Mouse (Mus musculus): Measurements from ENCODE around the gene Pdik1l. TPM values are rescaled to one million over a fixed set of nuclear protein-coding genes. Genes with fewer than 3 reads are reported as not detected.

Pdik1l gene
- total RNA-seq (2018; cell fraction: chromatin; rRNA removed) = 10 to 100 TPM in 17 of 26 experiments, 1 to 10 TPM in 9; 1.8 to 58.6 (median 14.4) TPM
- 10 to 100 TPM in 13 of 26 experiments, 1 to 10 TPM in 13; 3.0 to 13.2 (median 9.7) TPM for total RNA-seq (2018; cell fraction: cytosol; rRNA removed)
- total RNA-seq (2018; cell fraction: nucleus; rRNA removed) = 10 to 100 TPM in 13 of 26 experiments, 1 to 10 TPM in 13; 2.6 to 30.8 (median 9.6) TPM
- polyA plus RNA-seq (2018) = 8.8 to 8.9 TPM (median 8.9 TPM) in 3 replicates

- under 1% methylated on average over 32 of the region's 43 CpGs for WGBS (ENCODE audit: missing documents)
- peaks cover 29% of the 10 kb centered on the region for H3K79me2 ChIP-seq (ENCODE audit: inconsistent target)
- peaks cover 16% of the 10 kb centered on the region; the same call in 1 of the 2 replicates for H3K36me3 ChIP-seq (ENCODE audit: inconsistent target)
- peak within 1 kb of the TSS; percentile 62 for H3K27ac ChIP-seq
- peak within 1 kb of the TSS; percentile 80 for H3K4me3 ChIP-seq (ENCODE audit: inconsistent target)
Observed at GRCm38 (mm10) chr4:134287575-134288025, at the start of gene Pdik1l. Pdik1l (minus strand) TSS chr4:134287895.

DNA sequence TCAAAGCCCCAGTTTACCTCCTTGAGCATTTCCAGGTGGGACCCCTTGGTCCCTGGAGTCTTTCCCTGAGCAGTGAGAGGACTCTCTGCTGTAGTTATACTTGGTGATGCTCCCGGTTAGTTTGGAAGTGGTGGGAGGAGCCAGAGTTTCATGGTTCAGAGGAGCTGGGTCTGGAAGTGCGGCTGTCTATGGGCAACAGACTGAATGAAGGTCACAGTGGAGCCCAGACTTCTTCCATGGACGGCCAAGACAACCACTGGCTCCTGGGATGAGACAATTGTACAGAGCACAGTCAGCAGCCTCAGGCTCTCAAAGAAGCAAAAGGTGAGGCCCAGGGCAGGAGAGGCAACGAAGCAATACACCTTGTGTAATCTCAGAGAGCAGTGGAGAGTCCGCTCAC, 42.6 kb upstream of the Pdik1l start:
- no peak overlapping the region for H3K4me3 ChIP-seq (ENCODE audit: inconsistent target)
- 87% methylated on average over 5 of the region's 5 CpGs for WGBS (ENCODE audit: missing documents)
- H3K27ac ChIP-seq = no peak overlapping the region
- H3K36me3 ChIP-seq (ENCODE audit: inconsistent target) = no peaks in the 10 kb centered on the region
- no peaks in the 10 kb centered on the region for H3K79me2 ChIP-seq (ENCODE audit: inconsistent target)

- H3K36me3 ChIP-seq (ENCODE audit: inconsistent target) = no peaks in the 10 kb centered on the region
- no peak overlapping the region for H3K4me3 ChIP-seq (ENCODE audit: inconsistent target)
- WGBS (ENCODE audit: missing documents) = 83% methylated on average over 8 of the region's 8 CpGs
- no peaks in the 10 kb centered on the region for H3K79me2 ChIP-seq (ENCODE audit: inconsistent target)
- no peak overlapping the region for H3K27ac ChIP-seq
Observed at GRCm38 (mm10) chr4:134328832-134329231, 41.1 kb upstream of the Pdik1l start.

DNA sequence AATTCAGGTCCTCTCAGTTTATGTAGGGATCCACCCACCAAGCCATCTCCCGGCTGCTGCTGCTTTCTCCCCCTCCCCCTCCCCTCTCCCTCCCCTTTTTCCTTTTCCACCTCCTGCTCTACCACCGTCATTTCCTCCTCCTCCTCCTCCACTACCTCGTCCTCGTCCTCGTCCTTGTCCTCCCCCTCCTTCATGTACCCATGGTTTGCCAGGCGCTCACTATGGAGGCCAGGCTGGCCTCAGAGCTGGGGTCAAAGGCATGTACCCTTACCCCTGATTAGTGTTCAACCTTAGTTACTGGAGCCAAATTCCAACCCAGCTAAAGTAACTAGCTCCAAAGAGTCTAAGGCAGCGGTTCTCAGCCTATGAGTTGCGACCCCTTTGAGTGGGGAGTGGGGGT, 40.5 kb upstream of the Pdik1l start:
- WGBS (ENCODE audit: missing documents) = 53% methylated on average over 7 of the region's 8 CpGs
- no peak overlapping the region for H3K4me3 ChIP-seq (ENCODE audit: inconsistent target)
- H3K79me2 ChIP-seq (ENCODE audit: inconsistent target) = no peaks in the 10 kb centered on the region
- H3K27ac ChIP-seq = no peak overlapping the region
- no peaks in the 10 kb centered on the region for H3K36me3 ChIP-seq (ENCODE audit: inconsistent target)

GRCm38 (mm10) chr4:134326859-134327530, 39.3 kb upstream of the Pdik1l start:
- Histone ChIP-seq H3K27ac (no peak overlapping the region), H3K79me2 (ENCODE audit: inconsistent target) (no peaks in the 10 kb centered on the region), H3K4me3 (ENCODE audit: inconsistent target) (no peak overlapping the region), H3K36me3 (ENCODE audit: inconsistent target) (no peaks in the 10 kb centered on the region)
- 89% methylated on average over 5 of the region's 5 CpGs for WGBS (ENCODE audit: missing documents)

DNA sequence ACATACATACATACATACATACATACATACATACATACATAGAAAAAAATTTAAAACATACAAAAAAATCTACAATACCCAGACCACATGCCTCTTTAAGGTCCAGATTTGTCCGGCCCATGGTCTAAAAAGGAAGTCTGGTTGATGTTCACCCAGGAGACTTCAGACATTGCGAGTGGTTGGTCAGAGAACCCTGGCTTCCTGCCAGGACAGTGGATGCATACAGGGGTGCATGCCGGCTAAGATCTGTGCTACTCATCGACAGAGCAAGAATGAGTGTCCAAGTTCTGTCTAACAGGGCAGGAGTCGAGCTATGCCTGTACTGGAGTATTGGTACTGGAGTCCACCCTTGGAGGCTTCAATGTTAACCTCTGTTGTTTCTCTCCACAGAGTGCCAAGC, 37.0 kb upstream of the Pdik1l start:
- no peaks in the 10 kb centered on the region for H3K36me3 ChIP-seq (ENCODE audit: inconsistent target)
- no peak overlapping the region for H3K27ac ChIP-seq
- 36% methylated on average over 5 of the region's 5 CpGs for WGBS (ENCODE audit: missing documents)
- no peaks in the 10 kb centered on the region for H3K79me2 ChIP-seq (ENCODE audit: inconsistent target)
- no peak overlapping the region for H3K4me3 ChIP-seq (ENCODE audit: inconsistent target)

DNA sequence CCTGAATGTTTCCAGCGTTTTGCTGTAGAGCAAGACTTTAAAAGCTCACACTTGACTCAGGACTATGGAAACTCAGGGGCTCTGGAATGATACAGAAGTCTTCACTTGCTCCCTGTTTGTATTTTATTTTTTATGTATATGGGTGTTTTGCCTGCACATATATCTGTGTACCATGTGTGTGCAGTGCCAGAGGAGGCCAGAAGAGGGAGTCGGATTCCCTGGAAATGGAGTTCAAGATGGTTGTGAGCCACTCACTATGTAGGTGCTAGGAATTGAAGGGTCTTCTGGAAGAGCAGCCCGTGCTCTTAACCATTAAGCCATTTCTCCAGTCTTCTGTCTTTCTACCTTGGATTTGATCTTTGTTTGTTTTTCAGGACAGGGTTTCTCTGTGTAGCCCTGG, 33.8 kb upstream of the Pdik1l start:
- no peak overlapping the region for H3K27ac ChIP-seq
- H3K4me3 ChIP-seq (ENCODE audit: inconsistent target) = no peak overlapping the region
- 74% methylated on average over 3 of the region's 3 CpGs for WGBS (ENCODE audit: missing documents)
- no peaks in the 10 kb centered on the region for H3K79me2 ChIP-seq (ENCODE audit: inconsistent target)
- no peaks in the 10 kb centered on the region for H3K36me3 ChIP-seq (ENCODE audit: inconsistent target)

DNA sequence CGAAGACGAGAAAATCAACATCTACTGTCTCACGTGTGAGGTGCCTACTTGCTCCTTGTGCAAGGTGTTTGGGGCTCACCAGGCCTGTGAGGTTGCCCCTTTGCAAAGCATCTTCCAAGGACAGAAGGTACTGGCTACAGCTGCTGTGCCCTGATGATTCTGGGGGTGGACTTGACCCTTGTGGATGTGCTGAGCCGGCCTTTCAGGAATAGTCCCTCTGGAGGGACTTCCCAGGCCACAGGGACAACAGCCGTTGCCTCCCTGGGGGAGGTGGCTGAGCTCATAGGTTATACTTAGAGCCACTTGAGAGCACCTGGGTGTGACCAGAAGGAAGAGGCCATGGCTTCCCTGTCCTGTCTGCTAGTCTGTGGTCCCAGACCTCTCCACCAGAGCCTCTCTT, 32.0 kb upstream of the Pdik1l start:
- Histone ChIP-seq H3K4me3 (ENCODE audit: inconsistent target) (no peak overlapping the region), H3K36me3 (ENCODE audit: inconsistent target) (no peaks in the 10 kb centered on the region), H3K27ac (no peak overlapping the region), H3K79me2 (ENCODE audit: inconsistent target) (no peaks in the 10 kb centered on the region)
- WGBS (ENCODE audit: missing documents) = 94% methylated on average over 5 of the region's 5 CpGs

DNA sequence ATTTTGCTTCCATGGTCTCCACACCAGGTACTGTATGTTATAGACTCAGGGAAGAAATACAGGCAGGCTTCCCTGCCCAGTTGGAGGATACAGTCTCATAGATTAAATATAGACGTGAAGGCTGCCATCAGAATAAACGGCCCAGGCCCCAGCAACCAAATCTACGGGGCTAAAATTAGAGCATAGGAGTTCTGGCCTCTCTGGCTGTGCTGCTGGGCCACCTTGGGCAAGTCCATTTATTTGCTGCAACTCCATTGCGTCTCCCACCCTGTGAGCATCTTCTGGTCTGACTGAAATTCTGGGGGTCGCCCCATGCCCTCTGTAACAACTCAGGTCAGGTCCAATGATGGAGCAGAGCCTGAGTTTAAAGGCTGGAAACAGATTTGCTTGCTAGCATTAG, 31.4 kb upstream of the Pdik1l start:
- no peak overlapping the region for H3K27ac ChIP-seq
- no peaks in the 10 kb centered on the region for H3K36me3 ChIP-seq (ENCODE audit: inconsistent target)
- no peak overlapping the region for H3K4me3 ChIP-seq (ENCODE audit: inconsistent target)
- 93% methylated on average over 5 of the region's 5 CpGs for WGBS (ENCODE audit: missing documents)
- no peaks in the 10 kb centered on the region for H3K79me2 ChIP-seq (ENCODE audit: inconsistent target)

GRCm38 (mm10) chr4:134316390-134316789, 28.7 kb upstream of the Pdik1l start:
- H3K4me3 ChIP-seq (ENCODE audit: inconsistent target) = no peak overlapping the region
- H3K36me3 ChIP-seq (ENCODE audit: inconsistent target) = no peaks in the 10 kb centered on the region
- 60% methylated on average over 14 of the region's 16 CpGs for WGBS (ENCODE audit: missing documents)
- H3K27ac ChIP-seq = no peak overlapping the region
- H3K79me2 ChIP-seq (ENCODE audit: inconsistent target) = no peaks in the 10 kb centered on the region

DNA sequence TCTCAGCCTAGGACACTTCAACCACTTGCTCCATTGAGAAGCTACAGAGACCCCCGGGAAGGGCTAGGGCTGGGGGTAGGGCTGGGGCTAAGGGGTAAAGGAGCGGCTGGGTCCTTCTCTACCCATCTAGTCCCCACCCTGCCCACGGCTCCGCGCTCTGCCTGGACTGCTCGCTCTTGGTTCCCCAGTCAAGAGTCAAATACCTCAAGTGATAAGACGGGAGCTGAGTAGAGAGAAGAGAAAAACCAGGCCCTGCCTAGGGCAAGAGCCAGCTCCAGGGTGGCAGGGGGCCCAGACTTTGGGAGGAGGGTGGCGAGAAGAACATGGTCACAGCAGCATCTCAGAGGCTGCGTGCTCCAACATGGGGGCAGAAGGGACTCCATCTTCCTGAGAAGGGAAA, 27.8 kb upstream of the Pdik1l start:
- 100% methylated on average over 2 of the region's 9 CpGs for WGBS (ENCODE audit: missing documents)
- Histone ChIP-seq H3K79me2 (ENCODE audit: inconsistent target) (no peaks in the 10 kb centered on the region), H3K27ac (no peak overlapping the region), H3K4me3 (ENCODE audit: inconsistent target) (no peak overlapping the region), H3K36me3 (ENCODE audit: inconsistent target) (no peaks in the 10 kb centered on the region)

DNA sequence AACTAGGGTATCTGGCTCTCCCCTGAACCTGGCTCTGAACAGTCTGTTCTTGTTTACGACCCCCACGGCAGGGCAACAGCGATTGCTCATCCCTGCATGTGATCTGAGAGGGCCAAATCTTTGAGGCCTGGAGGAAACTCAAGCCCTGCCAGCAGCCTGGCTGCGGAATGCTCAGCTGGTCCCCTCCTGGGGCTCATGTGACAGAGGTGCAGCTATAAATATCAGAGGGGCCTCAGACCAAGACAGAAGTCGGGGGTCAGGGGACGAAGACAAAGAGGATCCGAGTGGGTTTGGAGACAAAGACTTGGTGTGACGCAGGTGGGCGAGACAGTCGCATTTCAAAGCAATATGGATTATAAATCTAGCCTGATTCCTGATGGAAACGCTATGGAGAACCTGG, 27.2 kb upstream of the Pdik1l start, which contains the start of gene Trim63:
TSS of gene Trim63 (plus strand) at position 245 of the 400 bp plus-strand sequence.
- H3K79me2 ChIP-seq (ENCODE audit: inconsistent target) = no peaks in the 10 kb centered on the region
- WGBS (ENCODE audit: missing documents) = 78% methylated on average over 10 of the region's 11 CpGs
- no peak within 1 kb of the TSS for H3K27ac ChIP-seq
- H3K36me3 ChIP-seq (ENCODE audit: inconsistent target) = no peaks in the 10 kb centered on the region
- H3K4me3 ChIP-seq (ENCODE audit: inconsistent target) = no peak within 1 kb of the TSS

- 98% methylated on average over 4 of the region's 4 CpGs for WGBS (ENCODE audit: missing documents)
- Histone ChIP-seq H3K79me2 (ENCODE audit: inconsistent target) (no peaks in the 10 kb centered on the region), H3K36me3 (ENCODE audit: inconsistent target) (no peaks in the 10 kb centered on the region), H3K4me3 (ENCODE audit: inconsistent target) (no peak overlapping the region), H3K27ac (no peak overlapping the region)
Observed at GRCm38 (mm10) chr4:134314081-134314655, 26.5 kb upstream of the Pdik1l start.

GRCm38 (mm10) chr4:134312901-134313300, 25.2 kb upstream of the Pdik1l start:
- H3K27ac ChIP-seq = no peak overlapping the region
- 78% methylated on average over 6 of the region's 6 CpGs for WGBS (ENCODE audit: missing documents)
- H3K36me3 ChIP-seq (ENCODE audit: inconsistent target) = no peaks in the 10 kb centered on the region
- no peaks in the 10 kb centered on the region for H3K79me2 ChIP-seq (ENCODE audit: inconsistent target)
- no peak overlapping the region for H3K4me3 ChIP-seq (ENCODE audit: inconsistent target)

DNA sequence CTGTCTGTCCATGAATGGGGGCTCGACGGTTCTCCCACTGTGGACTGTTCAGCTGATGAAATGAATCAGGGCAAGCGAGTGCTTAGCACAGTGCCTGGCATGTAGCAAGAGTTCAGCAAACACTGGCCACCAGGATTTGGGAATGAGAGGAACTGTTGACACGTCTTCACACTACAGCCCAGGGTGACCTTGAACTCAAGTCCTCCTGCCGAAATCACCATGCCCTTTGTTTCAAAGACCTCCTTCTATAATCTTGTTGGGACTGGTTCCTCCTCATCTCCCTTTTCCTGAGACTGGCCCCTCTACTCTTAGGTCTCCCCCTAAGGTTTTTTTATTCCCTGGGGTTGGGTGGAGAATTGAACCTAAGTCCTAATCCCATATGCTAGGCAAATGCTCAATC, 24.6 kb upstream of the Pdik1l start:
- H3K27ac ChIP-seq = no peak overlapping the region
- no peaks in the 10 kb centered on the region for H3K79me2 ChIP-seq (ENCODE audit: inconsistent target)
- H3K4me3 ChIP-seq (ENCODE audit: inconsistent target) = no peak overlapping the region
- H3K36me3 ChIP-seq (ENCODE audit: inconsistent target) = no peaks in the 10 kb centered on the region
- WGBS (ENCODE audit: missing documents) = 98% methylated on average over 5 of the region's 5 CpGs
